Mouse (Mus musculus) liver, adult 2 months (tissue): ENCODE data around the gene Pde7b. TPM values are rescaled to one million over a fixed set of nuclear protein-coding genes. Genes with fewer than 3 reads are reported as not detected.

Experiments
- DNase-seq: peaks from one replicate; pipeline ENCODE4 v3.0.0-alpha.2; 2011; ENCODE audit warnings: low read depth, low spot score; ENCODE audit errors: extremely low read depth
- H3K27ac ChIP-seq: fragments of 200-500 bp; replicated peaks from 2 replicates; pipeline ENCODE4 v1.5.1; 2012; ENCODE audit warnings: low read depth, mild to moderate bottlenecking, control low read depth, inconsistent platforms, low read length; ENCODE audit not compliant: insufficient read depth
- H3K27me3 ChIP-seq: fragments of 200-500 bp; 2 replicates; pipeline ENCODE4 v1.6.1; 2012; ENCODE audit warnings: mild to moderate bottlenecking, moderate library complexity, low read length, inconsistent platforms; ENCODE audit not compliant: control insufficient read depth, insufficient read depth
- H3K36me3 ChIP-seq: fragments of 200-500 bp; 2 replicates; pipeline ENCODE4 v1.6.1; 2012; ENCODE audit warnings: low read length, inconsistent platforms; ENCODE audit not compliant: control insufficient read depth, insufficient read depth
- H3K4me1 ChIP-seq: fragments of 200-500 bp; 2 replicates; pipeline ENCODE4 v1.6.1; 2011; ENCODE audit warnings: low read length; ENCODE audit not compliant: control insufficient read depth, insufficient read depth
- H3K4me3 ChIP-seq: fragments of 200-500 bp; 2 replicates; pipeline ENCODE4 v1.5.1; 2011; ENCODE audit warnings: low read depth, mild to moderate bottlenecking, control low read depth, low read length, moderate library complexity; ENCODE audit not compliant: insufficient read depth
- H3K79me2 ChIP-seq: fragments of 200-500 bp; 2 replicates; pipeline ENCODE4 v1.6.1; 2012; ENCODE audit warnings: inconsistent platforms, mild to moderate bottlenecking, low read length, moderate library complexity; ENCODE audit not compliant: control insufficient read depth, insufficient read depth
- H3K9ac ChIP-seq: fragments of 200-500 bp; 2 replicates; pipeline ENCODE4 v1.6.1; 2012; ENCODE audit warnings: low read depth, mild to moderate bottlenecking, control low read depth, inconsistent platforms, low read length
- CTCF ChIP-seq: fragments of 200-500 bp; IDR thresholded peaks from 2 replicates; pipeline ENCODE4 v1.5.1; 2011; ENCODE audit warnings: low read depth, low read length, control low read depth
- POLR2A ChIP-seq: fragments of 200-500 bp; IDR thresholded peaks from 2 replicates; pipeline ENCODE4 v1.6.1; 2011; ENCODE audit warnings: low read length, control low read depth; ENCODE audit not compliant: insufficient read depth; ENCODE audit errors: extremely low read depth
- WGBS: fragments of 180-500 bp; shearing (Covaris S2); methylation state at CpG from one replicate; pipeline ENCODE4 v1.1.7; 2018; 5-methylcytosine and 5-hydroxymethylcytosine counted together
- polyA plus RNA-seq: library from polyadenylated mRNA; depleted of rRNA; stranded (reverse); fragments of >200 nt; gene quantifications from 2 replicates; pipeline ENCODE4 v1.2.3, GENCODE M21; 2012
- total RNA-seq: library from RNA; depleted of rRNA; stranded (reverse); fragments of >200 nt; gene quantifications from 2 replicates; pipeline ENCODE4 v1.2.3, GENCODE M21; 2014

The Pde7b gene
- total and polyA plus RNA-seq, 2 experiments, result 3.1 to 7.9 TPM

DNA sequence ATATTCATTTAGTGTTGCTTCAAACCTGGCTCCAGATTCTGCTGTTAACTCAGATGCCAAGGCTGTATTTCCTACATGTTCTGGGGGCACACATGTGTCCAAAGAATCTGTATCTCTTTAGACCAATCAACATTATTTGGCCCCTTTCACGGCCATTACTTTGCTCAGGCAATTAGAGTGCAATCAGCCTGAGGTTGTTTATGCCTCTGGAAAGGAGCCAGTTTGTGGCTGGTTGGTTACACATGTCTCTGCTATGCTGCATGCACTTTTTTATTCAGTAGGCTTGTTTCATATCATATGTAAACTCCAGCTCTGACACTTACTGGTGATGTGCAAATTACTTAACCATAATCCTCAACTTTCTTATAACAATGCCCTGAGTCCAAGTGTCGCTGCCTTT lies 287.9 kb downstream of the Pde7b start:
- no peak overlapping the region for H3K27ac ChIP-seq
- H3K4me3 ChIP-seq, result no peak overlapping the region
- no peaks in the 10 kb centered on the region for H3K79me2 ChIP-seq
- WGBS, result 80% methylated on average over 2 of the region's 2 CpGs
- no peaks in the 10 kb centered on the region for H3K27me3 ChIP-seq
- H3K9ac ChIP-seq, result no peak overlapping the region
- no peak for TF ChIP-seq CTCF
- TF ChIP-seq POLR2A, result no peak
- peak; percentile 22 for DNase-seq
- H3K36me3 ChIP-seq, result peaks cover 17% of the 10 kb centered on the region
- no peaks in the 10 kb centered on the region for H3K4me1 ChIP-seq

DNA sequence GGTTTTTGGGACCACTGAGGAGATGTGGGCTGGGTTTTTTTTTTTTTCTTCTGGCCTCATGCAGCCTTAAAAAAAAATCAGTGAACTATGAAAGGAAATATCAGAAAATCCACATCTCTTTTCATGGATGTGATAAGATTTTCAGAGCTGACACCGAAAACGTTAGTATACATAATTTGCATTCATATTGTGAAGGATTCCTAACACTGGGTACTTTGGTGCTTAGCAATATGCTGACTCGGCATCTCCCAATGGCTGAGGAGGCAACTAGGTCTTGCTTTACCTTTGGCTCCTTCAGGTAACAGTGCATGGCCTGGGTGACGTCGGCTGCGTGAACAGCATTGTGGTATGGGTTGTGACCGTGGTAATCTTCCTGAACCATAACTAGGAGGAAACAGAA lies 289.0 kb downstream of the Pde7b start:
- H3K4me1 ChIP-seq, result no peaks in the 10 kb centered on the region
- 92% methylated on average over 7 of the region's 7 CpGs for WGBS
- DNase-seq, result no peak
- H3K27ac ChIP-seq, result no peak overlapping the region
- H3K9ac ChIP-seq, result no peak overlapping the region
- H3K36me3 ChIP-seq, result peaks cover 15% of the 10 kb centered on the region
- no peaks in the 10 kb centered on the region for H3K27me3 ChIP-seq
- H3K79me2 ChIP-seq, result no peaks in the 10 kb centered on the region
- TF ChIP-seq POLR2A, result no peak
- no peak for TF ChIP-seq CTCF
- no peak overlapping the region for H3K4me3 ChIP-seq

DNA sequence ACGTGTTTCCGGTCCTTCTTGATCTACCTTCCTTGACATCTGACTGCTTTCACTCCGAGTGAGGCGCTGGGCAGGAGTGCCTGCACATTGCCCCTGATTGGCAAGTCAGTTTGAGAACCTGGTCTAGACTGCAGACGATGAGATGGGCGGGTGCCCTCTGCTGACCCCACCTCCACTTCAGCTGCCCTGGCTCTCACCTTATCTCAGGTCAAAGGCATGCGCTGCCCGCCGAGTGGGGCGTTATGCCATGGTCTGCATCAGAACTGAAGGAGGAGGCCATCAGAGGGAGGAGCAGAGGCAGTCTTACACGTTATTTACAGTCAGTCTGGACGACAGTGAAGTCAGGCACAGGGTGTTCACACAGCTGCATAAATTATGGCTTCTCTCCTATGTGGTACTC lies 293.5 kb downstream of the Pde7b start:
- Histone ChIP-seq H3K4me1 (no peaks in the 10 kb centered on the region), H3K79me2 (no peaks in the 10 kb centered on the region), H3K9ac (no peak overlapping the region), H3K4me3 (no peak overlapping the region), H3K27me3 (no peaks in the 10 kb centered on the region), H3K27ac (no peak overlapping the region), H3K36me3 (peaks cover 12% of the 10 kb centered on the region)
- TF ChIP-seq CTCF (no peak), POLR2A (no peak)
- no peak for DNase-seq
- 81% methylated on average over 12 of the region's 12 CpGs for WGBS

DNA sequence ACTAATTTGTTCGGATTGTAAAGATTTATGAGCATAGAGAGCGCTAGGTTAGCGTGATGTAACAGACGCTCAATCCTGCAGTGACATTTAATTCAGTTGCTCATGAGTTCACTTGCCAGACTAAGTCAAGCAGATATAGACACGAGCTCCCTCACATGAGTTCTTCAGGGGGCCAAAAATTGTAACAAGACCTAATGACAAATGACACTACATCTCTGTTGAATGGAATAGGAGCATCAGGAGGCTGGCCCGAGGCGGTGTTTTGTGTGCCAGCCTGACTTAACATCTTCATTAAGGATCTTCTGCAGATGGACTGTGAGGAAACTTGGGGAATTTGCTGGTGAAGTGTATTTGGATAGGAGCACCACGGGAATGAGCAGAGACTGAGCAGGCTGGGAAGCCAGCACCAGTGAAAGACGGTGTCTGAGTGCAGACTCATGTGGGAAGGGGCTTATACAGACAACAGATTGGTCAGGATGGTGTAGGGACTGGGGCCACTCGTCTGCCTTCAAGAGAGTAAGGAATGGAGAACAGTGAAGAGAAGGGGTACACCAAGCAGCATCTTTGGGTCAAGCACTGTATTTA lies 303.5 kb downstream of the Pde7b start:
- TF ChIP-seq CTCF (no peak), POLR2A (no peak)
- H3K27me3 ChIP-seq, result no peaks in the 10 kb centered on the region
- H3K9ac ChIP-seq, result no peak overlapping the region
- no peak overlapping the region for H3K4me3 ChIP-seq
- WGBS, result 91% methylated on average over 10 of the region's 10 CpGs
- no peaks in the 10 kb centered on the region for H3K79me2 ChIP-seq
- H3K36me3 ChIP-seq, result no peaks in the 10 kb centered on the region
- no peaks in the 10 kb centered on the region for H3K4me1 ChIP-seq
- no peak for DNase-seq
- H3K27ac ChIP-seq, result no peak overlapping the region

DNA sequence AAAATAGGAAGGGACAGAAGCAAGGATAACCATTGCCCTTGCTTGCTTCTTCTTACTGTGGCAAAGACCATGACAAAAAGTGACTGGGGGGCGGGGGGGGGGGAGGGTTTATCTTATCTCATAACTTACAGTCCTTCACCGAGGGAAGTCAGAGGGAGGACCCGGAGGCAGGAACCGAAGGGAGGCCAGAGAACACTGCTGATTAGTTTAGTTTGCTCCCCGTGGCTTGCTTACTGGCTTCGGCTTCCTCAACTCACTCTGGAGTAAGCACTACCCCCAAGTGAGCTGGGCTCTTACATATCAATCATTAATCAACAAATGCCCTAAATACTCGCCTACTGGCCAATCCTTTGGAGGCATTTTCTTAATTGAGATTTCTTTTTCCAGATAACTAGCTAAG lies 304.6 kb downstream of the Pde7b start:
- H3K27me3 ChIP-seq, result no peaks in the 10 kb centered on the region
- peak; percentile 43 for DNase-seq
- H3K27ac ChIP-seq, result no peak overlapping the region
- no peak overlapping the region for H3K9ac ChIP-seq
- H3K4me1 ChIP-seq, result no peaks in the 10 kb centered on the region
- H3K36me3 ChIP-seq, result no peaks in the 10 kb centered on the region
- no peak overlapping the region for H3K4me3 ChIP-seq
- TF ChIP-seq POLR2A (no peak), CTCF (no peak)
- no peaks in the 10 kb centered on the region for H3K79me2 ChIP-seq
- WGBS, result 50% methylated on average over 7 of the region's 7 CpGs

DNA sequence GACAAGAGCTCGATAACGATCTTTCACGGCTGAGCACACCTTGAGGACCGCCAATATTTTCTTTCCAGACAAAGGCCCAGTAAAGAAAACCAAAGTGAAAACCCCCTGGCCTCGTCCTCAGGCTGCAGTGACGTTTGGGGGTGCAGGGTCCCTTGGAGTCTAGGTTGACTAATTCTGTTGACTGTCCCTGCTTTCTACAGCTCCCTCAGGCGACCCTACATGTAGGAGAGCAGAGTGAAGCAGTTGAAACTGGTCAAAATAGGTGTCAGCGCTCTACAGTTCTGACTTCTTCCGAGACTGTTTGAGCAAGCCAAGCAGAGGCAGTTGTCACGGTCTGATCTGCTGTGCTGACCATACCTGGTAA lies 306.0 kb downstream of the Pde7b start:
- H3K9ac ChIP-seq, result no peak overlapping the region
- H3K79me2 ChIP-seq, result no peaks in the 10 kb centered on the region
- H3K4me1 ChIP-seq, result no peaks in the 10 kb centered on the region
- 90% methylated on average over 10 of the region's 10 CpGs for WGBS
- no peaks in the 10 kb centered on the region; the same call in 1 of the 2 replicates for H3K36me3 ChIP-seq
- H3K27ac ChIP-seq, result no peak overlapping the region
- no peak for TF ChIP-seq CTCF
- no peak for TF ChIP-seq POLR2A
- no peaks in the 10 kb centered on the region for H3K27me3 ChIP-seq
- no peak for DNase-seq
- no peak overlapping the region for H3K4me3 ChIP-seq
